Mouse (Mus musculus): ENCODE data around the gene Stard10.

- TF ChIP-seq ZNF384 (IDR thresholded peaks at IDR 0.05; ENCODE audit: low read depth, low read length) (no peak), HCFC1 (IDR thresholded peaks at IDR 0.05; ENCODE audit: borderline replicate concordance, insufficient read depth, low read length) (no peak), CHD2 (IDR thresholded peaks at IDR 0.05; ENCODE audit: low read depth, low read length) (no peak), ZC3H11A (IDR thresholded peaks at IDR 0.05; ENCODE audit: borderline replicate concordance, low read depth, low read length) (no peak)
Measured at GRCm38 (mm10) chr7:101324142-101324962, 7.5 kb downstream of the Stard10 start.
